Mouse (Mus musculus): Measurements from ENCODE around the gene Lce1a1. TPM values are rescaled to one million over a fixed set of nuclear protein-coding genes. Genes with fewer than 3 reads are reported as not detected.

Gene Lce1a1
- polyA plus RNA-seq, 1 experiment = not detected

- H3K4me3 ChIP-seq (replicated peaks; ENCODE audit: control insufficient read depth, low read depth, low read length) = no peak overlapping the region
- H3K27ac ChIP-seq (ENCODE audit: control insufficient read depth, insufficient read depth, low read depth, low read length, poor library complexity) = no peak overlapping the region
- H3K4me1 ChIP-seq (ENCODE audit: control insufficient read depth, insufficient read depth, low read length) = no peaks in the 10 kb centered on the region
- TF ChIP-seq CTCF (IDR thresholded peaks at IDR 0.05; ENCODE audit: control insufficient read depth, insufficient read depth, low read length) (no peak), POLR2A (IDR thresholded peaks at IDR 0.05; ENCODE audit: borderline replicate concordance, control insufficient read depth, low read depth, low read length) (no peak)
- 81% methylated on average over 2 of the region's 2 CpGs for WGBS
Measured at GRCm38 (mm10) chr3:92598429-92598828, 49.7 kb downstream of the Lce1a1 start.

Other genes starting within 250 kb of the Lce1a1 start
- not detected in 2 replicates for gene Sprr2i, start 240.3 kb downstream of the Lce1a1 start, polyA plus RNA-seq (2011; ENCODE audit: insufficient read depth, insufficient read length, low replicate concordance, missing spikeins)
- not detected in 2 replicates for gene Sprr2j-ps, start 230.2 kb downstream of the Lce1a1 start, polyA plus RNA-seq (2011; ENCODE audit: insufficient read depth, insufficient read length, low replicate concordance, missing spikeins)
- 36.1 and 44.7 TPM in 2 replicates for gene Gm9774, start 218.9 kb downstream of the Lce1a1 start, polyA plus RNA-seq (2011; ENCODE audit: insufficient read depth, insufficient read length, low replicate concordance, missing spikeins)
- not detected in 2 replicates for gene Sprr2k, start 215.7 kb downstream of the Lce1a1 start, polyA plus RNA-seq (2011; ENCODE audit: insufficient read depth, insufficient read length, low replicate concordance, missing spikeins)
- not detected in 2 replicates for gene Sprr1b, start 209.5 kb downstream of the Lce1a1 start, polyA plus RNA-seq (2011; ENCODE audit: insufficient read depth, insufficient read length, low replicate concordance, missing spikeins)
- gene Sprr3, start 189.6 kb downstream of the Lce1a1 start, polyA plus RNA-seq (2011; ENCODE audit: insufficient read depth, insufficient read length, low replicate concordance, missing spikeins) = not detected in 2 replicates
- not detected in 2 replicates for gene Sprr1a, start 162.4 kb downstream of the Lce1a1 start, polyA plus RNA-seq (2011; ENCODE audit: insufficient read depth, insufficient read length, low replicate concordance, missing spikeins)
- not detected in 2 replicates for gene Sprr4, start 147.8 kb downstream of the Lce1a1 start, polyA plus RNA-seq (2011; ENCODE audit: insufficient read depth, insufficient read length, low replicate concordance, missing spikeins)
- gene 2310046K23Rik, start 113.8 kb downstream of the Lce1a1 start, polyA plus RNA-seq (2011; ENCODE audit: insufficient read depth, insufficient read length, low replicate concordance, missing spikeins) = not detected in 2 replicates
- gene Ivl, start 74.6 kb downstream of the Lce1a1 start, polyA plus RNA-seq (2011; ENCODE audit: insufficient read depth, insufficient read length, low replicate concordance, missing spikeins) = not detected in 2 replicates
- not detected in 2 replicates for gene Smcp, start 59.3 kb downstream of the Lce1a1 start, polyA plus RNA-seq (2011; ENCODE audit: insufficient read depth, insufficient read length, low replicate concordance, missing spikeins)
- not detected in 2 replicates for gene 2210017I01Rik, start 40.8 kb downstream of the Lce1a1 start, polyA plus RNA-seq (2011; ENCODE audit: insufficient read depth, insufficient read length, low replicate concordance, missing spikeins)
- gene Lce6a, start 26.6 kb downstream of the Lce1a1 start, polyA plus RNA-seq (2011; ENCODE audit: insufficient read depth, insufficient read length, low replicate concordance, missing spikeins) = not detected in 2 replicates
- gene Lce1b, start 8.6 kb upstream of the Lce1a1 start, polyA plus RNA-seq (2011; ENCODE audit: insufficient read depth, insufficient read length, low replicate concordance, missing spikeins) = not detected in 2 replicates
- not detected in 2 replicates for gene Lce1a2, start 22.0 kb upstream of the Lce1a1 start, polyA plus RNA-seq (2011; ENCODE audit: insufficient read depth, insufficient read length, low replicate concordance, missing spikeins)
- not detected in 2 replicates for gene Lce1c, start 30.9 kb upstream of the Lce1a1 start, polyA plus RNA-seq (2011; ENCODE audit: insufficient read depth, insufficient read length, low replicate concordance, missing spikeins)
- not detected in 2 replicates for gene Lce1d, start 38.9 kb upstream of the Lce1a1 start, polyA plus RNA-seq (2011; ENCODE audit: insufficient read depth, insufficient read length, low replicate concordance, missing spikeins)
- not detected in 2 replicates for gene Lce1e, start 60.8 kb upstream of the Lce1a1 start, polyA plus RNA-seq (2011; ENCODE audit: insufficient read depth, insufficient read length, low replicate concordance, missing spikeins)
- not detected in 2 replicates for gene Lce1f, start 72.0 kb upstream of the Lce1a1 start, polyA plus RNA-seq (2011; ENCODE audit: insufficient read depth, insufficient read length, low replicate concordance, missing spikeins)
- gene Gm38119, start 90.8 kb upstream of the Lce1a1 start, polyA plus RNA-seq (2011; ENCODE audit: insufficient read depth, insufficient read length, low replicate concordance, missing spikeins) = not detected in 2 replicates
- not detected in 2 replicates for gene Lce1g, start 104.0 kb upstream of the Lce1a1 start, polyA plus RNA-seq (2011; ENCODE audit: insufficient read depth, insufficient read length, low replicate concordance, missing spikeins)
- gene Lce1h, start 116.8 kb upstream of the Lce1a1 start, polyA plus RNA-seq (2011; ENCODE audit: insufficient read depth, insufficient read length, low replicate concordance, missing spikeins) = not detected in 2 replicates
- not detected in 2 replicates for gene Lce1i, start 130.6 kb upstream of the Lce1a1 start, polyA plus RNA-seq (2011; ENCODE audit: insufficient read depth, insufficient read length, low replicate concordance, missing spikeins)
- gene Lce1j, start 142.2 kb upstream of the Lce1a1 start, polyA plus RNA-seq (2011; ENCODE audit: insufficient read depth, insufficient read length, low replicate concordance, missing spikeins) = not detected in 2 replicates
- gene Lce1k, start 159.6 kb upstream of the Lce1a1 start, polyA plus RNA-seq (2011; ENCODE audit: insufficient read depth, insufficient read length, low replicate concordance, missing spikeins) = not detected in 2 replicates
- not detected in 2 replicates for gene Kprp, start 178.9 kb upstream of the Lce1a1 start, polyA plus RNA-seq (2011; ENCODE audit: insufficient read depth, insufficient read length, low replicate concordance, missing spikeins)
- gene Lce1l, start 203.0 kb upstream of the Lce1a1 start, polyA plus RNA-seq (2011; ENCODE audit: insufficient read depth, insufficient read length, low replicate concordance, missing spikeins) = not detected in 2 replicates
- not detected in 2 replicates for gene 2310050C09Rik, start 221.9 kb upstream of the Lce1a1 start, polyA plus RNA-seq (2011; ENCODE audit: insufficient read depth, insufficient read length, low replicate concordance, missing spikeins)

All from bone marrow, adult 2 months (tissue).